Mouse (Mus musculus): Measurements from ENCODE around the gene Plin5. TPM values are rescaled to one million over a fixed set of nuclear protein-coding genes. Genes with fewer than 3 reads are reported as not detected.

Gene Plin5
- polyA plus RNA-seq, 1 experiment from 2014 or later = 0.64 TPM

GRCm38 (mm10) chr17:56119431-56119830 lies 2.0 kb upstream of the Plin5 start:
- H3K4me1 ChIP-seq (ENCODE audit: control insufficient read depth, insufficient read depth, low read length) = peaks cover 3% of the 10 kb centered on the region; the same call in 1 of the 2 replicates
- H3K4me3 ChIP-seq (ENCODE audit: low read depth, low read length) = no peak overlapping the region
- no peak overlapping the region for H3K9ac ChIP-seq (replicated peaks; ENCODE audit: low read depth, low read length)
- 38% methylated on average over 12 of the region's 12 CpGs for whole genome bisulfite sequencing
- ATAC-seq (ENCODE audit: insufficient number of reproducible peaks, insufficient read depth, low FRiP score, low read depth) = no peak
- H3K36me3 ChIP-seq (ENCODE audit: control insufficient read depth, insufficient read depth, low read length) = no peaks in the 10 kb centered on the region
- H3K9me3 ChIP-seq (ENCODE audit: control insufficient read depth, low read depth, low read length) = peaks cover 10% of the 10 kb centered on the region
- H3K4me2 ChIP-seq (replicated peaks; ENCODE audit: low read depth, low read length) = peak overlapping the region; percentile 23; the same call in 1 of the 2 replicates
- no peak overlapping the region for H3K27ac ChIP-seq (ENCODE audit: low read length)
- peaks cover 29% of the 10 kb centered on the region for H3K27me3 ChIP-seq (ENCODE audit: control insufficient read depth, insufficient read depth, low read length)

- Histone ChIP-seq H3K4me2 (replicated peaks; ENCODE audit: low read depth, low read length) (no peak overlapping the region), H3K36me3 (ENCODE audit: control insufficient read depth, insufficient read depth, low read length) (no peaks in the 10 kb centered on the region), H3K27ac (ENCODE audit: low read length) (no peak overlapping the region), H3K27me3 (ENCODE audit: control insufficient read depth, insufficient read depth, low read length) (peaks cover 18% of the 10 kb centered on the region), H3K4me3 (ENCODE audit: low read depth, low read length) (no peak overlapping the region), H3K4me1 (ENCODE audit: control insufficient read depth, insufficient read depth, low read length) (peaks cover 3% of the 10 kb centered on the region; the same call in 1 of the 2 replicates), H3K9ac (replicated peaks; ENCODE audit: low read depth, low read length) (no peak overlapping the region), H3K9me3 (ENCODE audit: control insufficient read depth, low read depth, low read length) (no peaks in the 10 kb centered on the region)
- 80% methylated on average over 10 of the region's 10 CpGs for WGBS
- no peak for ATAC-seq (ENCODE audit: insufficient number of reproducible peaks, insufficient read depth, low FRiP score, low read depth)
These were observed 1.2 kb downstream of the Plin5 start for GRCm38 (mm10) chr17:56116193-56116592.

GRCm38 (mm10) chr17:56112743-56113142 lies 4.7 kb downstream of the Plin5 start:
- Histone ChIP-seq H3K4me1 (ENCODE audit: control insufficient read depth, insufficient read depth, low read length) (no peaks in the 10 kb centered on the region), H3K27ac (ENCODE audit: low read length) (no peak overlapping the region), H3K4me3 (ENCODE audit: low read depth, low read length) (no peak overlapping the region), H3K9ac (replicated peaks; ENCODE audit: low read depth, low read length) (no peak overlapping the region), H3K27me3 (ENCODE audit: control insufficient read depth, insufficient read depth, low read length) (no peaks in the 10 kb centered on the region), H3K36me3 (ENCODE audit: control insufficient read depth, insufficient read depth, low read length) (no peaks in the 10 kb centered on the region; the same call in 1 of the 2 replicates), H3K4me2 (replicated peaks; ENCODE audit: low read depth, low read length) (no peak overlapping the region), H3K9me3 (ENCODE audit: control insufficient read depth, low read depth, low read length) (no peaks in the 10 kb centered on the region)
- no peak for ATAC-seq (ENCODE audit: insufficient number of reproducible peaks, insufficient read depth, low FRiP score, low read depth)
- 82% methylated on average over 3 of the region's 3 CpGs for WGBS

- no peaks in the 10 kb centered on the region for H3K4me1 ChIP-seq (ENCODE audit: control insufficient read depth, insufficient read depth, low read length)
- no peaks in the 10 kb centered on the region for H3K27me3 ChIP-seq (ENCODE audit: control insufficient read depth, insufficient read depth, low read length)
- no peak overlapping the region for H3K4me2 ChIP-seq (replicated peaks; ENCODE audit: low read depth, low read length)
- no peak for ATAC-seq (ENCODE audit: insufficient number of reproducible peaks, insufficient read depth, low FRiP score, low read depth)
- H3K9ac ChIP-seq (replicated peaks; ENCODE audit: low read depth, low read length) = no peak overlapping the region
- H3K4me3 ChIP-seq (ENCODE audit: low read depth, low read length) = no peak overlapping the region
- H3K9me3 ChIP-seq (ENCODE audit: control insufficient read depth, low read depth, low read length) = no peaks in the 10 kb centered on the region
- H3K27ac ChIP-seq (ENCODE audit: low read length) = no peak overlapping the region
- 48% methylated on average over 5 of the region's 5 CpGs for WGBS
- no peaks in the 10 kb centered on the region; the same call in 1 of the 2 replicates for H3K36me3 ChIP-seq (ENCODE audit: control insufficient read depth, insufficient read depth, low read length)
These were observed 5.5 kb downstream of the Plin5 start for GRCm38 (mm10) chr17:56111864-56112263.

DNA sequence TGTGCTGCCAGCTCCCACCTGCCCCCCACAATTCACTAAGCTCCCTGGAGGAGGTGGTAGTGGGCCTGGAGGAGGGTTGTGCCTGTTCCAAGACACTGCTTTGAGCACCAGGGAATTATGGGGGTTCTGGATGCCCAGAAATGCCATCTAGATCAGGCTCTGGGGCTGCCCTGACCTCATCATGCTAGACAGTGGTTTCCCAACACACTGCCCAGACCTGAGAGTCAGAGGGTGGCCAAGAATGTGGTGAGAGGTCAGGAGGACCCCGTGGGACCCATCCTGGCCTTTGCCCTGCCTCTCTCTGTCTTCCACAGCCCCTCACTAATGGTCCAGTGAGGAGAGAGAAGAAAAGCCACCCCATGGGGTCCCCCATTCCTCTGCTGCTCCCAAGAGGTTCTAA lies 6.4 kb downstream of the Plin5 start:
- Histone ChIP-seq H3K4me3 (ENCODE audit: low read depth, low read length) (no peak overlapping the region), H3K27ac (ENCODE audit: low read length) (no peak overlapping the region), H3K36me3 (ENCODE audit: control insufficient read depth, insufficient read depth, low read length) (no peaks in the 10 kb centered on the region; the same call in 1 of the 2 replicates), H3K9ac (replicated peaks; ENCODE audit: low read depth, low read length) (no peak overlapping the region), H3K4me2 (replicated peaks; ENCODE audit: low read depth, low read length) (no peak overlapping the region), H3K27me3 (ENCODE audit: control insufficient read depth, insufficient read depth, low read length) (no peaks in the 10 kb centered on the region), H3K9me3 (ENCODE audit: control insufficient read depth, low read depth, low read length) (no peaks in the 10 kb centered on the region), H3K4me1 (ENCODE audit: control insufficient read depth, insufficient read depth, low read length) (no peaks in the 10 kb centered on the region)
- no peak for ATAC-seq (ENCODE audit: insufficient number of reproducible peaks, insufficient read depth, low FRiP score, low read depth)
- 47% methylated on average over 1 of the region's 1 CpGs for WGBS

DNA sequence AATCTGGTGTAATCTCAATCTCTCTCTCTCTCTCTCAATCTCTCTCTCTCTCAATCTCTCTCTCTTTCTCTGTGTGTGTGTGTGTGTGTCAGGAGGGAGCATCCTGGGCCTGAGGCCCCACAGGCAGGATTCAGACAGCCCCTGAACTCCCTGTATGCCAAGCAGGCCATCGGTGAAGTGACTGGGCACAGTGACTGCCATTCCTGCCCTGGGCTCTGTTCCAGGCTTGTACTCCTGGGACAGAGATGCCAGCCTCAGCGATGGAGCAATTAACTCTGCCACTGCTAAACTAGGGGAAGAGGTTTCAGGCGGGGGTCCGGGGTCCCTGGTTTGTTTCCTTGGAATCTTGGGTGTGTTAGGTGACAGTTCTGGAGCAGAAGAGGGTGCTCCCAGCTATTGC lies 6.8 kb downstream of the Plin5 start:
- Histone ChIP-seq H3K4me3 (ENCODE audit: low read depth, low read length) (no peak overlapping the region), H3K4me2 (replicated peaks; ENCODE audit: low read depth, low read length) (no peak overlapping the region), H3K36me3 (ENCODE audit: control insufficient read depth, insufficient read depth, low read length) (no peaks in the 10 kb centered on the region; the same call in 1 of the 2 replicates), H3K9me3 (ENCODE audit: control insufficient read depth, low read depth, low read length) (no peaks in the 10 kb centered on the region), H3K4me1 (ENCODE audit: control insufficient read depth, insufficient read depth, low read length) (no peaks in the 10 kb centered on the region), H3K27me3 (ENCODE audit: control insufficient read depth, insufficient read depth, low read length) (no peaks in the 10 kb centered on the region), H3K27ac (ENCODE audit: low read length) (no peak overlapping the region), H3K9ac (replicated peaks; ENCODE audit: low read depth, low read length) (no peak overlapping the region)
- WGBS = 77% methylated on average over 4 of the region's 4 CpGs
- ATAC-seq (ENCODE audit: insufficient number of reproducible peaks, insufficient read depth, low FRiP score, low read depth) = no peak

DNA sequence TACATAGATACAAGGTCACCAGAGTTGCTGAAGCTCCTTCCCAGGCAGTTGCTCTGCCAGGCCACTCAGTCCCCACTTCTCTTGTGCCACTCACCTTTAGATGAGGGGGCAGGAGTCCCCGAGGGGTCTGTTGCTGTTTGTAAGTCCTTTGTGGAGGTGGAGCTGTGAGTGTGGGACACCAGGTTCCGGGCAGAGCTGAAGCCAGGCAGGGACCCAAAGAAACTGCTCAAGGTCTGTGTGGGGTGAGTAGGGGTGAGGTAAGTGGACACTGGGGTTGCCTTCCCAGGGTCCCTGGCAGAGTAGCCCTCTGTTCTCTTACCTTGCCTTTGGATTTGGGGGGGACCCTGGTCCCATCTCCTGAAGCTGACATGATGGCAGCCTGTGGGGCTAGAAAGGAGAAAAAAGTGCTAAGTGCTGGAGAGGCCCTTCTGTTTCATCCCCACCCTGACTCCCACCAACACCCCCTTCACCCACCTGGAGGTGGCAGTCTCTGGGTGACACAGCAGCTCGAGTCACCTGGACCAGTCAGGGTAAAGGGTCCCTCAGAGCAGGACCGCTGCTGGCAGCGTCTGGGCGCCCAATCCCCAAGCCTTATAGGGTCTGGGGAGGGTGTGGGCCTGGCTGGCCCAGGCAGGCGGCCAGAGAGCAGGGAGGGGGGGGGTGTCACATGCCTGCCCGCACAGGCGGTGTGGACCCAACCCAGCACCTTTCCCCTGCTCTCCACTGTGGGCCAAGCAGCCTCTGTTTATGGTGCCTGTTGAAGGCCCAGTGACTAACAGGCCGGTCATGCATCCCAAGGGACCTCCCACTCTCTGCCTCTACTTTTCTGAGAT lies 8.0 kb downstream of the Plin5 start, which contains the start of gene Plin4:
Gene Plin4, minus strand, starts transcription at position 585 of the 833 bp plus-strand sequence.
- H3K27ac ChIP-seq (ENCODE audit: low read length) = peak within 1 kb of the TSS; percentile 1; the same call in 1 of the 2 replicates
- no peaks in the 10 kb centered on the region; the same call in 1 of the 2 replicates for H3K36me3 ChIP-seq (ENCODE audit: control insufficient read depth, insufficient read depth, low read length)
- no peak within 1 kb of the TSS for H3K4me2 ChIP-seq (replicated peaks; ENCODE audit: low read depth, low read length)
- no peak within 1 kb of the TSS for H3K9ac ChIP-seq (replicated peaks; ENCODE audit: low read depth, low read length)
- whole genome bisulfite sequencing = 45% methylated on average over 10 of the region's 10 CpGs
- no peaks in the 10 kb centered on the region for H3K9me3 ChIP-seq (ENCODE audit: control insufficient read depth, low read depth, low read length)
- H3K4me1 ChIP-seq (ENCODE audit: control insufficient read depth, insufficient read depth, low read length) = no peaks in the 10 kb centered on the region
- 0 out of 2 replicates have a peak, but pooled peaks have one; percentile 17 for ATAC-seq (ENCODE audit: insufficient number of reproducible peaks, insufficient read depth, low FRiP score, low read depth)
- H3K4me3 ChIP-seq (ENCODE audit: low read depth, low read length) = no peak within 1 kb of the TSS
- H3K27me3 ChIP-seq (ENCODE audit: control insufficient read depth, insufficient read depth, low read length) = no peaks in the 10 kb centered on the region

GRCm38 (mm10) chr17:56108334-56109044 lies 8.9 kb downstream of the Plin5 start:
- Histone ChIP-seq H3K4me2 (replicated peaks; ENCODE audit: low read depth, low read length) (no peak overlapping the region), H3K27me3 (ENCODE audit: control insufficient read depth, insufficient read depth, low read length) (no peaks in the 10 kb centered on the region), H3K9ac (replicated peaks; ENCODE audit: low read depth, low read length) (no peak overlapping the region), H3K9me3 (ENCODE audit: control insufficient read depth, low read depth, low read length) (no peaks in the 10 kb centered on the region), H3K4me1 (ENCODE audit: control insufficient read depth, insufficient read depth, low read length) (no peaks in the 10 kb centered on the region), H3K4me3 (ENCODE audit: low read depth, low read length) (no peak overlapping the region), H3K36me3 (ENCODE audit: control insufficient read depth, insufficient read depth, low read length) (peaks cover 5% of the 10 kb centered on the region), H3K27ac (ENCODE audit: low read length) (peak overlapping the region; percentile 1; the same call in 1 of the 2 replicates)
- WGBS = 81% methylated on average over 6 of the region's 6 CpGs
- ATAC-seq (ENCODE audit: insufficient number of reproducible peaks, insufficient read depth, low FRiP score, low read depth) = no peak

All from stomach, embryonic 14.5 days (tissue).